Mouse (Mus musculus) lung, postnatal 14 days (tissue): ENCODE measurements around the gene Trappc6b.
A peak's percentile ranks its signal among the peaks of the same experiment; 100 is the strongest.
"Not testable (repeated sequence)": the region's sequence is repeated elsewhere in the genome, so short reads cannot be mapped to it uniquely, and the experiment has no call there.

Experiments
- DNase-seq: peaks from one replicate; pipeline ENCODE4 v3.0.0; 2021

The Trappc6b gene

DNA sequence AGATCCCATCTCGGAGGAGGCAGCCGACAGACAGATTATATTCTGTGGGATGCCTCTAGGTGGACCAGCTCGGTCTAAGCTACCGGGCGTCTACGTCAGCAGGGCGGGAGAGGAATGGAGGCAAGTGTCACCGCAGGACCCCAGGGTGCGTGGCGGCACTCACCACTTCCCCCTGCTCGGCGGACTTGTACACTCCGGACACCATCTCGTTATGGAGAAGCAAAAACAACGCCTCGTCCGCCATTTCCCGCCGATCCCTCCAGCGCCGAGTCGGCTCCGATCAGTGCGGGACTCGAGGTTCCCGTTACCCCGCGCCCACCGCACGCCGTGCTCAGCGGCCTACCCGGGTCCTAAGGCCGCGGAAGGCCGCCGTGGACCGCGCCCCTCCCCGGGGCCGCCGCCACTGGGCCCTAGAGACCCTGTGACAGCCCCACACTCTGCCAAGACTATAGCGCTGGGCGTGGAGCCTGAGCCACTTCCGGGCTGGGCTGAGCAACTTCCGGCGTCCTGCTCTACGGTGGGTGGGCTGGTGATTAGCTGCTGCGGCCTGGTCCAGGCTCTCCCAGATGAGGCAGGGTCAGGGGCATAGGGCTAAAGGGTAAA lies at the start of gene Trappc6b:
Gene Trappc6b (minus strand): TSS at position 480 of the 603 bp plus-strand sequence.
- peak; percentile 82 for DNase-seq

DNA sequence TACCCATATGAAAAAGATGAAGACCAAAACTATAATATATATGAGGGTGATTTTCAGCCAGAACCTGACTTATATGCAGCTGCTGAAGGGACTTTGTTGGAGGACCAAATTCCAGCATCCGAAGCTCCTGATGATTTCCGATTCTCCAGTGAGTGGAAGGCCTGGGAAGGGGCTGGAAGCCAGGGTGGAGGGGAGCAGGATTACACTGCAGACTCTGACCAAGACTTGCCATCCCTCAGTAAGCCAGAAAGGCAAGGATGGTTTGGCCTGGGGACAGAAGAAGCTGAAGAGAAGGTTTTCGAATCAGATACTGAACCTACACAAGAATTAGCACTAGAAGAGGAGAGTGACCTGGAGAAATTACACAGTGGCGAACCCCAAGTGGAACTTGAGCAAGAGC lies 46.7 kb upstream of the Trappc6b start:
- no peak for DNase-seq

DNA sequence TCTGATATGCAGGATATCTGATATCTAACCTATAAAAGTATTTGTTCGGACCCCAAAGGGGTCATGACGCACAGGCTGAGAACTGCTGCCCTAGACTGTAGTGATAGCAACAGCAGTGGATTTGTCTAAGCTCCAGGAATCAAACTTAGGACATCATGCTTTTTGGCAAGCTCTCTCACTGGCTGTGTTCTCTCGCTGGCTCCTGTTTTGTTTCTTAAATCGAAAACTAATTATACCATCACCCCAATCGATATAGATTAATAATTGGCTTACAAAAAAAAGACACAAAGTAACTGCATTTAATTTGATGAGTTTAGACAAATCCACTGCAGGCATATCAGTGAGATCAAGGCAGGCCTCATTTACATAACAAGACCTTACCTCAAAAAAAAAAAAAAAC lies 45.2 kb upstream of the Trappc6b start:
- no peak for DNase-seq

DNA sequence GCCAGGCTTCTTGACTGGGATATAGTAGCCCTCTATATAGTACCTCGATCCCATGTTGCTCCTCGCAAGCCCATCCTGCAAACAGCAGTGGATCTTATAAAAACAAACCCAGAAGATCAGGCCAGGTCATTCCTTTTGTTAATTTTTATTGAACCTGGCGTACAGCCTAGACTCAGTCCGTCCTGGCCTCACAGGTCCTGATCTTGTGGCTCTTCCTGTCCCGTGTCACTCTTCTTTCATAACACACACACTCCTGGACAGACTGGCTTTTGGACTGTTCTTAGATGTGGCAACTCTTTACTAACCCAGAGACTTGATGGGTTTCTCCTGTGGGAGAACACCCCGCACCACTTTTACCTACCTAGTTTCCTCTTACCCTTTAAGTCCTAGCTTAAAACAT lies 44.6 kb upstream of the Trappc6b start:
- DNase-seq, result no peak

DNA sequence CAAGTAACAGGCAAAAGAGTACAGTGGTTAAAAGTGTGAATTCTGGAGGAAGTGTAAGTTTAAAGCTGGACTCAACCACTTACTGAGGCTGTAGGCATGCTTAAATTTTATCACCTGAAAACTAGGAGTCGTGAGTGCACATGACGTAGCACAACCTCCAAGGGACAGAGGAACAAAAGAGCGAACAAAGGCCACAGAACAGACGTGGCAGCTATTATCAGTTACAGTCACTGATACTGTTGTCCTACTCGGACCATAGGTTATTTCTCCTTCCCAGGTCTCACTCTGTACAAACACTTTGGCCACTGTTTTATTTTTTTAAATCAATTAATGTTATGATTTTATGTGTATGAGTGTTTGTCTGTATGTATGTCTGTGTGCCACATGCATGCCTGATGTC lies 43.5 kb upstream of the Trappc6b start:
- no peak for DNase-seq

DNA sequence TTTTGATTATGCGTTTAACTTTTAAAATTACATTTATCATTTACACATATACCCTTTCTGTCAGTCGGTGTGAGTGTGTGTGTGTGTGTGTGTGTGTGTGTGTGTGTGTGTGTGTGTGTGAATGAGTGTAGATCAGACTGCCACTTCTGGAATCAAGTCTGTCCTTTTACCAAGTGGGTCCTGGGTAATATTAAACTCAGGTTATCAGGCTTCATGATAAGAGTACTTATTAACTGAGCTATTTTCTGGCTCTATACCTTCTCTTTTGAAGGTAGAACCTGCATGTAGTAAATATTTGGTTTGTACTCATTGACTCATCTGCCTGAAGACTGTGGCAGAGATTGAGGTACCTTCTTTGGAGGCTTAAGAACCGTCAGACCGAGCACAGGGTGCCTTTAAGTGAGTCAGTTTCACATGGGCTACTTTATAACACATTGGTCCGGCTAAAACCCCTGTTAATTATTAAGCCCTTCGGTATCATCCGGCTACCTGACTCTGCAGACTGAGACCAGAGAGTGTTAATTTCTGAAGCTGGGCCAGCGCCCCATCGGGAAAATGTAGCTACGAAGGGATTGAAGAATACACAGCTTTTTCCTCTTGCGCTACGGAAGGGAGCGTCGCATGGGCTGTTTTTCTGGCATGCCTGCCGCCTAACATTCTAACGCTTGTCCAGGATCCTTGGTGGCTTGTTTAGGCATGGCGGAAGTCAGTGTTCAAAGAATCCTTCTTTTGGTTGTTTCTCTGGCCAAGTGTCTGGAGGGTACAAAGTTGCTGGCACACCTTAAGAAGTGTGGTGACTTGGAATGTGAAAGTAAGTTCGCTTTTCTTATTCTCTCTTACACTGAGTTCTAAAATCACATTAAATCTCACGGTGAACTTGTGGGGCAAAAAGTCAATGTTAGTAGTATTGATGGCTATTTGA lies 34.1 kb upstream of the Trappc6b start, which contains the start of gene Mia2:
Gene Mia2 (plus strand): TSS at position 696 of the 922 bp plus-strand sequence.
- DNase-seq, result no peak

DNA sequence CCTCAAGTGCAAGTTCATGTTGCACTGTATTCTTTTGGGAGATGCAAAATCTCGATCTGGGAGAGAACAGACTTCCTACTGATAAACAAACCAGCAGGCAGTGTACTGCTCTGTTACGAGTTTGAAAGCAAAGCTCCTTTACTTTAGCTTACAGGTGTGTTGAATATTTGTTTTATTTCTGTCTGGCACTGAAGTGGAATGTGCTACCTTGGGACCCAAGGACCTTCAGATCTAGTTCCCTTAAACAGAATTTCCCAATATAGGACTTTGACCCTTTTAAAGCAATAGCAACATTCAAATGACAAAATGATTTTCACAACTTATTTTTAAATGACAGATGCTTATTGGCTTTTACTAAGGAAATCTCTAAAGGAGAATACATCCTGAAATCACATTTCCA lies 32.3 kb upstream of the Trappc6b start:
- DNase-seq, result no peak

DNA sequence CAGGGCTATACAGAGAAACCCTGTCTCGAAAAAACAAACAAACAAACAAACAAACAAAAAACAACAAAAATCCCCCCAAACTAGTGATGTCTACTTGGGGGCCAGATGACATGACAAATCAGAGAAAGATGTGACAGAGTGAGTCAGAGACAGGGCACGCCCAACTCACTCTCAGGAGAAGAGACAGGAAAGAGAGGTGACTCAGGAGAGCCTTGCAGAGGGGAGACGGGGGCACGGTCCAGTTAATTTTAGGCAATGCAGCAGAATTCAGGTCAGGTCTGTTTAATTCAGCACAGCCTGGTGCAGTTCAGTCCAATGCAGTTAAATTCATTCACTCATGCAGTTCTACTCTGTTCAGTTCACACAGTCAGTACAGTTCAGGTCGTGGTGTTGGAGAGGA lies 24.9 kb upstream of the Trappc6b start:
- no peak for DNase-seq

DNA sequence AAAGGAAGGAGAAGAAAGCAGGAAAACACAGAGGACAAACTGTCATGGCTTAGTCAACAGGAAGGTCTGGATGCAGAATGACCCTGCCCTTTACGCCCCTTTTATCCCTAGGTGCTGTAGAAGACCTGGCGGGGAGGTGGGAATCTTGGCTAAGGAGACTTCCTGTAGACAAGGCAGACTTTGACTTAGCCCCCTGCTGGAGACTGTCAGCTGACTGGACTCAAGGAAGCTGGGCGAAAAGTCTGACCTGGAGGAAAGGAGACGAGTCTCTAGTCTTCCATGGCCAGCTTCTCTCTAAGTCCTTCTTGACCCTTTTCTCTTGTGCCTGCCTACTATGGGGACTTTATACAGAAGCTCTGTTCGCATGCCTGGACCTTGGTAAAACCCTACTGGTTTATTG lies 23.2 kb upstream of the Trappc6b start:
- no peak for DNase-seq

DNA sequence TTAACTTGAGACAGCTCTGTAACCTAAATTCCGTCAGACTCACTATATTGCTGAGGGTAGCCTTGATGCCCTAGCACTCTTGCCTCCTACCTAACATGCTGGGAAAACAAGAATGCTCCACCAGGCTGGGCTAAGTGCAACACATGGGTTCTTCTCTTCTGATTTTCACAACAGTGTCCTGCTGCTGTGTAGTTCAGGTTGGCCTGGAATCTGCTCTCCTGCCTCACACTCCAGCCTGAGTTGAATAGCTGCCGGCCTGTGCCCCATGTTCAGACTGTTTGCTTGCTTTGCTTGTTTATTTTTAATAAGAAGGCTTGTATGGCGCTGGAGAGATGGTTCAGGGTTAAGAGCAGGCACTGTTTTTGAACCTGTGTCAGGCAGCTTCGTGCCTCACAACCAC lies 19.2 kb upstream of the Trappc6b start:
- DNase-seq, result no peak

DNA sequence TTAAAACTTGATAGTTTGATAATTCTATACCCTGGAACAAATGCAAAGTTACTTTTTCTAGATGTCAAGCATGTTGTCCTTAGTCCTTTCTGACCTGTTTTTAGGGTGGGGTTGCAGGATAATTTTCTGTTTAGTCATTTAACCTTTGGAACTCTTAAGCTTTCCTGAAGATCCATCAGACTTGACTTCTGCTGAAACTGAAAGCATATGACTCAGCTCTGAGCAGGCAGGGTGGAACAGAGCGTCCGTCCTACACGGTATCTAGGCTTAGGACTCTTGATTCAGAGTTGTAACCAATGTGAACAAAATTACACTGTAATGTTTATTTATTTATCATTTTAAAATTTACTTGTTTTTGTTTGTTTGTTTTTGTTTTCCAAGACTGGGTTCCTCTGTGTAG lies 16.6 kb upstream of the Trappc6b start:
- DNase-seq, result no peak

DNA sequence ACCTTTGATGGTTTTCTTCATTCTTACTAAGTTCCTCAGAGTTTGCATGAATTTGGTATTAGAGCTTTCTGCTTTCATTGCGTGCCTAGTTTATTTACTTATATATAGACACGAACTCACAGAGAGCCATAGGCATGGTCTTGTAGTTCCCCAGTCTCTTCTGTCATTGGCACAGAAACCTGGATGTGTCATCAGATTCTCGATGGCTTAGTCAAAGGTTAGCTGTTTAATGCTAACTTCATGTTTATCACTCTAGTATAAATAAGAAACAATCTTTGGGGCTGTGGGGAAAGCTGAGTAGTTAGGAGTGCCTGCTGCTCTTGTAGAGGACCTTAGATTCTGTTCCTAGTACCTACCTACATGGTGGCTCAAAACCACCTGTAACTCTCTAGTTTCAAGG lies 15.7 kb upstream of the Trappc6b start:
- DNase-seq, result no peak

DNA sequence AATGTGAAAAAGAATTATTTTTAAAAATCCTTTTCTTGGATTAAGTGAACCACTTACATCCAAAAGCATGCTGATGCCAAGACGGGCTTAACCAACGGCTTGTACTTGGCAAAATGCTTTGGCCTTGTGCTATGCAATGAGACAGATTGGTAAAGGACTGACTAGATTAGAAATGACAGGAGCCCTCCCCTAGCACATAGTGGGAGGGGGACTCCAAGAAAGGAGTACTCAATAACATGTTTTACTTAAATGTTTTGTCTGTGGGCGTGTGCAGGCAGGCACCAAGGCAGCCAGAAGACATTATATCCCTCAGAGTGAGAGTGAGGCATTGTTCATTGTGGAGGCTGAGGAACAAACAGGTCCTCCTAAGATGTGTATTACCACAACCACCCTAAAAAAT lies 12.8 kb upstream of the Trappc6b start:
- no peak for DNase-seq

DNA sequence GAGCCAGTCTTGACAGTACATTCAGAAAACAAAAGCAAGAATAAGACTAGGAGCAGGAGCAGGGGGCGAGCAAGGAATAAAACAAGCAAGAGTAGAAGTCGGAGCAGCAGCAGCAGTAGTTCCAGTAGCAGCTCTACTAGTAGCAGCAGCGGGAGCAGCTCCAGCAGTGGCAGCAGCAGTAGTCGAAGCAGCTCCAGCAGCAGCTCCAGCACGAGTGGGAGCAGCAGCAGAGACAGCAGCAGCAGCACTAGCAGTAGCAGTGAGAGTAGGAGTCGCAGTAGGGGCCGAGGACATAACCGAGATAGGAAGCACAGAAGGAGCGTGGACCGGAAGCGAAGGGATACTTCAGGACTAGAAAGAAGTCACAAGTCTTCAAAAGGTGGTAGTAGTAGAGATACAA lies 11.0 kb upstream of the Trappc6b start:
- no peak for DNase-seq

DNA sequence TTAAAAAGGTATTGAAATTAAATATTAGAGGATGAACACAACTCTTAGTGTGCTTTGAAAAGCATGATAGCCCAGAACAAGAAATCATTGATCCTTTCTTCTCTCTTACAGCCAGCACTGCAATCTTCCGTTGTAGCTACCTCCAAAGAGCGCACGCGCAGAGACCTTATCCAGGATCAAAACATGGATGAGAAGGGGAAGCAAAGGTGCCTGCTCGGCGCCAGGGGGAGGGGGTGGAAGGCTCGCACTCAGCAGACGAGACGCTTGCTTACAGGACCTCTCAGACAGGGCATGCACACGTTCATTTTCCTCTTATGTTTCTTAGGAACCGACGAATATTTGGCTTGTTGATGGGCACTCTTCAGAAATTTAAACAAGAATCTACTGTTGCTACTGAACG lies 7.5 kb upstream of the Trappc6b start:
- DNase-seq, result no peak

DNA sequence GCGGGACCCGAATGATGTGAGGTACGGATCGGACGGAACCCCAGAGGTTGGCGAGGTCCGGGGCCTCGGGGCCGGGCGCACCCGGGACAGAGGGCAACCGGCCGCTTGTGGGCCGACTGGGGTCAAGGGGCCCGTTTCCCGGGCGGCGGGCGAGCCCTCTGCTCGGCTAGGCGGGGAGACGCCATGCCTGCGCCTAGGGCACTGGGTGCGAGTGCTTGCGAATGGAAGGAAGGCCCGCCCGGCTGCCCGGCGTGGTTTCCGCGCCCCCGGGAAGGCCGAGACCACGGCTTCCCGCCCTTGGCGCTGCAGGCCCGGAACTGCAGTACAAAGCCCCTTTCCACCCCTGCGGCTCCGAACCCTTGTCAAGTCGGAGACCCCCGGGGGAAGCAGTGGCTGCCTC lies 5.8 kb upstream of the Trappc6b start:
- DNase-seq, result peak; percentile 32

DNA sequence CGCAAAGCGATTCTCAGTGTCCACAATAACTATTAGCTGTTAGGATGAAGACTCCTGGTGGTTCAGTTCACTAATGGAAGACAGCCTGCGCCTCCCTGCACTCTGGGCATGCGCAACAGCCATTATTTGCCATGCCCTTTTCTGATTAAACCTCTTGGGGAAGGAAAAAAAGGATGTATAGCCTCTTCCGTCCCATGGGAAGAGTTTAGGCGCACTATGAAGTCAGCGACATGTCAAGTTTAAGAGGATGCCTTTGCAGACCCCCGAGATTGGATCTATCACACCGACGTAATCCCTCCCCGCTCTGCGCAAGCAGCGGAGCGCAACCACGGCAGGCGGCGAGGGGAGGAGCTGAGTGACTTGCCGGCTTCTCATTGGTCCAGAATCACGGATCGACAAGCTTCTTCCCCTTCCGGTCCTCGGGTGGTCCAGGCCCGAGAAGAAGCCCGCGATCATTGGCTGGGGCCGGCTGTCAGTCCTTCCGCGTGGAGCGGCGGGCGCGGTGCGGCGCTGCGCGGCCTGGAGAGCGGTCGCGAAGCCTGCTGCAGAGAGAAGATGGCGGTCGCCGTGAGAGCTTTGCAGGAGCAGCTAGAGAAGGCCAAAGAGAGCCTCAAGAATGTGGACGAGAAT lies 5.3 kb upstream of the Trappc6b start, which contains the start of gene Pnn:
Gene Pnn (plus strand): TSS at position 437 of the 630 bp plus-strand sequence.
- peak; percentile 95 for DNase-seq

DNA sequence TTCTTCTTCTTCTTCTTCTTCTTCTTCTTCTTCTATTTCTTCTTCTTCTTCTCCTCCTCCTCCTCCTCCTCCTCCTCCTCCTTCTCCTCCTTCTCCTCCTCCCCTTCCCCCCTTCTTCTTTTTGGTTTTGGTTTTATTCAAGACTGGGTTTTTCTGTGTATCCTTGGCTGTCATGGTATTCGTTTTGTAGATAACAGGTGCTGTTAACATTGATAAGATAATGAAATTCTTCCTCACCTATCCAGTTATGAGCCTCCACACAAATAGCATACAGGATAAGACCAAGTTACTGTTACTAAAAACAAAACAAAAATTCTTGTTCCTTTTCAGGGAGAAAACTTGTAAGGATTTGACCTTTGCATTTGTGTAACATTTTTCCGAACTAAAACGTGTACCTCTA lies 4.5 kb upstream of the Trappc6b start:
- no peak for DNase-seq

DNA sequence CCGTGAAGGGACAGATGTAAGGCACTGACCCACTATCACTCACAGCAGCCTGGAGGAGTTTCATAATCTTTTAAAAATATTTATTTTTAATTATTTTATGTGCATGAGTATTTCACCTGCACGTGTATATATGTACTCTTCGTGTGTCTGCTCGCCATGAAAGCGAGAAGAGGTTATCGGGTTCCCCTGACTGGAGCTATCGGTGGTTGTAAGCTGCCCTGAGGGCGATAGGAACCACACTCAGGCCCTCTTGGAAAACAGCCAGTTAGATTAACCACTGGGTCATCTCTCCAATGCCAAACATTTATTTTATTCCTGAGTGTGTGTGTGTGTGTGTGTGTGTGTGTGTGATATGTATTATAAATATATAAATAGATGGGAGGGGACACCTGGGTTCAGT lies 3.6 kb upstream of the Trappc6b start:
- DNase-seq, result no peak

DNA sequence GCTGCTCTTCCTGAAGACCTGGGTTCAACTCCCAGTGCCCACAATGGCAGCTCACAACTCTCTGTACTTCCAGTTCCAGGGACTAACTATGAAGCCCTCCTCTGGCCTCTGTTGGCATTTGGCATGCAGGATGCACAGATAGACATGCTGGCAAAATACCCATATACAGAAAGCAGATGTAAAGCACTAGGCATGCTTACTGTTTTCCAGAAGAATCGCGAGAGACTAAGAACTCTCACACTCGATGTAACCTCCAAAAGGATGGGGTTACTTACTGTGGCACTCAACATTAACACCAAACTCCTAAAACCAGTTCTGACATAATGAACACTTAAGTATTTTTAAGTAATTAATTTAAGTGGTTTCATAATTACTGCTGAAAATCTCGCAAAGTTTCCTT lies 950 bp downstream of the Trappc6b start:
- DNase-seq, result no peak

DNA sequence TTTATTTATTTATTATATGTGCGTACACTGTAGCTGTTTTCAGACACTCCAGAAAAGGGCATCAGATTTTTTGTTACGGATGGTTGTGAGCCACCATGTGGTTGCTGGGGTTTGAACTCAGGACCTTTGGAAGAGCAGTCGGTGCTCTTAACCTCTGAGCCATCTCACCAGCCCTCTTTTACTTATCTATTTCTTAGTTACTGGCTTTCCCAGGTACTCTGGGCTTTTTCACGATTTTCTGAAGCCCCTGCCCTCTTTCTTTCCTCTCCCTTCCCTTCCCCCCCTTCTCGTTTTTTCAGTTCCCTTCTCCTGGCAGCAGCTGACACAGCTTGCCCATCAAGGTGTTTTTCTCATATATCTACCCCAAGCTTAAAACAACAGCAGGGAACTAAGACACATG lies 3.0 kb downstream of the Trappc6b start:
- DNase-seq, result not testable (repeated sequence)

DNA sequence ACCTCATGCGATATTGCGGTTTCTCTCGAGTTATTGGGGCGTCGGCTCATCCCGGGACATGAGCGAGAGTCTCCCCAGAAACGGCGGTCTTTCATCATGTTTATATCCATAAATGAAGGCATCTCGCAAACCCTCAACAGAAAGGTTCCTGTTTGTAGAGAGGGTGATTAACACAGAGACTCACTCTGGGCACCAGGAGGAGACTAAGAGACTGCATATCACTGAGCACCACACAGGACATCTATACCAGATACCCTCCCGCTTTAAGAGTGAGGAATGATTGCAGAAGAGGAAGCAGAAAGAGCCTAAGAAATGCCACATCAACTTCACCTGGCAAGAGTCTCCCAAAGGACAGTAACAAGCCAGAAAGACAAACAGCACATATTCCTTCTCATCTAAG lies 5.0 kb downstream of the Trappc6b start:
- DNase-seq, result no peak

DNA sequence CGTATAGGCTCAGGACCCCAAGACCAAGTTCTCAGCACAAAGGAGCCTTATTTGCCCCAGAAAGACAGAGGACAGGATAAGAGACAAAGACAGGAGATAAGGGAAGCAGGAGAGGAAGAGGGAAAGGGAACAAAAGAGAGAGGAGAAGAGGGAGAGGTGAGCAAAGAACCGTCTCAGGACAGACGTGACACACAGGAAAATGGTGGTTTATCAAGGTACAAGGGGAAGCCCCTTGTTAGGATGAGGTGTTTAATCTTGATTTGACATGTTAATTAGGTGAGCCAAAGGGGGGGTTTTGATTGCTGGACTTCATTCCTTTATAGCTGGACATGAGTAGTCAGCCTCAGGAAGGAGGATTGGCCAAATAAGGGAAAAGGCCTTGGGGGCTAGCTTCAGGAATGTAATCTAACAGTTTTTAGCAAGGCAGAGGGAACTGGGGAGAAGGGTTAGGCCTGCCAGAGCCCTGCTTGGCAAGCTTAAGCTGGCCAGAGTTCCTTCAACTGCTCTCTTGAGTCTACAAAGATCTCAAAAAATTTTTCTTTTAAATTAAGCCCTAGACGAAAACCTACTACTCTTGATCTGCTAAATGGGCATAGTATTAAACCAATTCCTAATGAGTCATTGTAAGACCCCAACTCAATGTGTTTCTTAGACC lies 5.9 kb downstream of the Trappc6b start:
- no peak for DNase-seq
